25 mouse cellular contexts compared by ENCODE assay signal in genomic region chr7:79397446-79397963, GRCm38 (mm10). TPM values are rescaled to one million over a fixed set of nuclear protein-coding genes. Genes with fewer than 3 reads are reported as not detected.
DNase-seq lines count a peak whose midpoint lies in the region; ATAC-seq and TF ChIP-seq lines count a peak whose summit lies in the region.
"Had no signal": no experiment of that assay in that cellular context is flagged by ENCODE, and none has a peak within 500 bp of the region (broad histone marks: within the 10 kb centered on the region; RNA-seq: fewer than 3 reads in every experiment).

No protein-coding gene starts in this region.

- H3K9me3 ChIP-seq in intestine, embryonic 15.5 days = no peaks in the 10 kb centered on the region
- no peaks in the 10 kb centered on the region for H3K9me3 ChIP-seq in intestine, postnatal 0 days (ENCODE audit: control insufficient read depth)
- no peaks in the 10 kb centered on the region for H3K9me3 ChIP-seq in neural tube, embryonic 13.5 days
- no peaks in the 10 kb centered on the region for H3K9me3 ChIP-seq in neural tube, embryonic 15.5 days (replicated peaks)
- H3K9me3 ChIP-seq in intestine, embryonic 16.5 days (ENCODE audit: control insufficient read depth, low read length) = no peaks in the 10 kb centered on the region
- H3K9me3 ChIP-seq: embryonic facial prominence, embryonic 12.5 days; forebrain, embryonic 13.5 days; heart, embryonic 15.5 days; hindbrain, embryonic 15.5 days; midbrain, embryonic 12.5 days; stomach, embryonic 15.5 days had no signal

- H3K36me3 ChIP-seq in intestine, embryonic 15.5 days = no peaks in the 10 kb centered on the region
- H3K36me3 ChIP-seq in intestine, postnatal 0 days (ENCODE audit: control insufficient read depth, insufficient read depth) = no peaks in the 10 kb centered on the region
- no peaks in the 10 kb centered on the region for H3K36me3 ChIP-seq in neural tube, embryonic 13.5 days
- no peaks in the 10 kb centered on the region for H3K36me3 ChIP-seq in neural tube, embryonic 15.5 days
- no peaks in the 10 kb centered on the region for H3K36me3 ChIP-seq in intestine, embryonic 16.5 days (ENCODE audit: control insufficient read depth, insufficient read depth, low read length)
- H3K36me3 ChIP-seq: embryonic facial prominence, embryonic 12.5 days; heart, embryonic 15.5 days; hindbrain, embryonic 15.5 days; midbrain, embryonic 12.5 days; stomach, embryonic 15.5 days had no signal

- TF ChIP-seq CTCF in intestine, postnatal 0 days (IDR thresholded peaks at IDR 0.05; ENCODE audit: low read depth) = no peak

- H3K4me2 ChIP-seq in intestine, embryonic 15.5 days (replicated peaks) = no peak overlapping the region
- H3K4me2 ChIP-seq in intestine, postnatal 0 days (replicated peaks; ENCODE audit: low read depth) = no peak overlapping the region
- H3K4me2 ChIP-seq in neural tube, embryonic 13.5 days = no peak overlapping the region
- H3K4me2 ChIP-seq in neural tube, embryonic 15.5 days = no peak overlapping the region
- H3K4me2 ChIP-seq in intestine, embryonic 16.5 days (ENCODE audit: low read depth, low read length) = no peak overlapping the region
- H3K4me2 ChIP-seq: embryonic facial prominence, embryonic 12.5 days; forebrain, embryonic 13.5 days; heart, embryonic 15.5 days; hindbrain, embryonic 15.5 days; liver, embryonic 11.5 days; midbrain, embryonic 12.5 days; stomach, embryonic 15.5 days had no signal

- no peak overlapping the region for H3K4me3 ChIP-seq in intestine, embryonic 15.5 days (replicated peaks)
- no peak overlapping the region for H3K4me3 ChIP-seq in intestine, postnatal 0 days (ENCODE audit: low read depth, low read length)
- no peak overlapping the region for H3K4me3 ChIP-seq in neural tube, embryonic 13.5 days
- no peak overlapping the region for H3K4me3 ChIP-seq in neural tube, embryonic 15.5 days (replicated peaks)
- H3K4me3 ChIP-seq in intestine, embryonic 16.5 days (ENCODE audit: low read length) = no peak overlapping the region
- H3K4me3 ChIP-seq: embryonic facial prominence, embryonic 12.5 days; erythroblast, embryonic 14.5 days; forebrain, embryonic 13.5 days; gastrocnemius, adult 2 months; heart, embryonic 15.5 days; hindbrain, embryonic 15.5 days; left cerebral cortex, adult 2 months; midbrain, embryonic 12.5 days; stomach, embryonic 15.5 days had no signal

- 52% methylated on average over 10 of the region's 10 CpGs for WGBS in intestine, embryonic 15.5 days
- 55% methylated on average over 10 of the region's 10 CpGs for WGBS in intestine, postnatal 0 days
- 43% methylated on average over 10 of the region's 10 CpGs for WGBS in neural tube, embryonic 13.5 days
- WGBS in neural tube, embryonic 15.5 days = 40% methylated on average over 10 of the region's 10 CpGs
- 53% methylated on average over 10 of the region's 10 CpGs for WGBS in intestine, embryonic 16.5 days

- no peaks in the 10 kb centered on the region for H3K27me3 ChIP-seq in intestine, embryonic 15.5 days (replicated peaks)
- no peaks in the 10 kb centered on the region for H3K27me3 ChIP-seq in intestine, postnatal 0 days (replicated peaks; ENCODE audit: control insufficient read depth, insufficient read depth, low read length)
- no peaks in the 10 kb centered on the region for H3K27me3 ChIP-seq in neural tube, embryonic 13.5 days
- H3K27me3 ChIP-seq in neural tube, embryonic 15.5 days (replicated peaks) = no peaks in the 10 kb centered on the region
- no peaks in the 10 kb centered on the region for H3K27me3 ChIP-seq in intestine, embryonic 16.5 days (replicated peaks; ENCODE audit: control insufficient read depth, insufficient read depth, low read length)
- H3K27me3 ChIP-seq: embryonic facial prominence, embryonic 12.5 days; forebrain, embryonic 13.5 days; heart, embryonic 15.5 days; hindbrain, embryonic 15.5 days; midbrain, embryonic 12.5 days; stomach, embryonic 15.5 days had no signal

- H3K27ac ChIP-seq in intestine, embryonic 15.5 days = no peak overlapping the region
- no peak overlapping the region for H3K27ac ChIP-seq in intestine, postnatal 0 days (ENCODE audit: low read depth, low read length)
- H3K27ac ChIP-seq in neural tube, embryonic 13.5 days (replicated peaks) = peak overlapping the region; percentile 3; the same call in 1 of the 2 replicates
- no peak overlapping the region for H3K27ac ChIP-seq in neural tube, embryonic 15.5 days (replicated peaks)
- no peak overlapping the region for H3K27ac ChIP-seq in intestine, embryonic 16.5 days (ENCODE audit: low read length)
- H3K27ac ChIP-seq: embryonic facial prominence, embryonic 12.5 days; forebrain, embryonic 13.5 days; gastrocnemius, adult 2 months; heart, embryonic 15.5 days; hindbrain, embryonic 15.5 days; left cerebral cortex, adult 2 months; midbrain, embryonic 12.5 days; stomach, embryonic 15.5 days had no signal

- peaks cover 4% of the 10 kb centered on the region; the same call in 1 of the 2 replicates for H3K4me1 ChIP-seq in intestine, embryonic 15.5 days (replicated peaks)
- no peaks in the 10 kb centered on the region for H3K4me1 ChIP-seq in intestine, postnatal 0 days (replicated peaks; ENCODE audit: control insufficient read depth, insufficient read depth, low read length)
- H3K4me1 ChIP-seq in neural tube, embryonic 13.5 days (replicated peaks) = peaks cover 18% of the 10 kb centered on the region
- peaks cover 13% of the 10 kb centered on the region for H3K4me1 ChIP-seq in neural tube, embryonic 15.5 days
- peaks cover 12% of the 10 kb centered on the region for H3K4me1 ChIP-seq in intestine, embryonic 16.5 days (ENCODE audit: control insufficient read depth, insufficient read depth, low read length)
- H3K4me1 ChIP-seq: stomach, embryonic 15.5 days had no signal

- no peak overlapping the region for H3K9ac ChIP-seq in intestine, embryonic 15.5 days
- H3K9ac ChIP-seq in intestine, postnatal 0 days (ENCODE audit: low read depth, low read length) = no peak overlapping the region
- H3K9ac ChIP-seq in neural tube, embryonic 13.5 days = no peak overlapping the region
- no peak overlapping the region for H3K9ac ChIP-seq in neural tube, embryonic 15.5 days (replicated peaks)
- 0 out of 2 replicates have a peak overlapping the region, but pooled peaks have one; percentile 11 for H3K9ac ChIP-seq in intestine, embryonic 16.5 days (ENCODE audit: low read depth, low read length)
- H3K9ac ChIP-seq: embryonic facial prominence, embryonic 12.5 days; forebrain, embryonic 13.5 days; heart, embryonic 15.5 days; hindbrain, embryonic 15.5 days; liver, postnatal 0 days; midbrain, embryonic 12.5 days; stomach, embryonic 15.5 days had no signal

- peak; percentile 23; the same call in 1 of the 2 replicates for ATAC-seq in intestine, embryonic 15.5 days
- ATAC-seq in intestine, postnatal 0 days = no peak
- peak; percentile 32; the same call in 1 of the 2 replicates for ATAC-seq in neural tube, embryonic 13.5 days (ENCODE audit: low read depth)
- ATAC-seq in neural tube, embryonic 15.5 days (ENCODE audit: low FRiP score) = no peak; the same call in 1 of the 2 replicates
- peak; percentile 24; the same call in 1 of the 2 replicates for ATAC-seq in intestine, embryonic 16.5 days
- ATAC-seq: forebrain, embryonic 13.5 days; liver, postnatal 0 days; lung, postnatal 0 days had no signal

- no peak for DNase-seq in adrenal gland, postnatal 36 days
- no peak for DNase-seq in right cerebral cortex, postnatal 14 days
- DNase-seq: adrenal gland, postnatal 10 days; cerebellum, postnatal 14 days; gastrocnemius, adult 2 months; heart, postnatal 4 days; liver, postnatal 0 days; right cerebral cortex, postnatal 4 days; thymus, postnatal 4 days had no signal

RNA-seq across cellular contexts. Expression of gene Fanci, which starts 5.8 kb away (rescaled TPM):
- 7.9 and 8.6 TPM in 2 replicates for polyA plus RNA-seq in intestine, embryonic 15.5 days (2015; fragmentation: Nextera tagmentation; extraction: Ambion mirVana)
- polyA plus RNA-seq in intestine, postnatal 0 days (2015; fragmentation: Nextera tagmentation; extraction: Ambion mirVana) = 1.2 TPM in 2 replicates
- 2.7 and 3.5 TPM in 2 replicates for polyA plus RNA-seq in neural tube, embryonic 13.5 days (2015; fragmentation: Nextera tagmentation; extraction: Ambion mirVana)
- polyA plus RNA-seq in neural tube, embryonic 15.5 days (2015; fragmentation: Nextera tagmentation; extraction: Ambion mirVana) = 1.6 and 3.9 TPM in 2 replicates
- 6.4 and 7.1 TPM in 2 replicates for polyA plus RNA-seq in intestine, embryonic 16.5 days (2015; fragmentation: Nextera tagmentation; extraction: Ambion mirVana)
- under 1 TPM; 0.63 to 0.99 TPM for total RNA-seq in adrenal gland, postnatal 36 days (2021)

RNA-seq across cellular contexts. Expression of gene Rlbp1, which starts 10.7 kb away (rescaled TPM):
- polyA plus RNA-seq in intestine, embryonic 15.5 days (2015; fragmentation: Nextera tagmentation; extraction: Ambion mirVana) = 0.24 and 0.29 TPM in 2 replicates
- 0.20 and 0.37 TPM in 2 replicates for polyA plus RNA-seq in intestine, postnatal 0 days (2015; fragmentation: Nextera tagmentation; extraction: Ambion mirVana)
- 19.2 and 19.7 TPM in 2 replicates for polyA plus RNA-seq in neural tube, embryonic 13.5 days (2015; fragmentation: Nextera tagmentation; extraction: Ambion mirVana)
- 17.0 and 20.6 TPM in 2 replicates for polyA plus RNA-seq in neural tube, embryonic 15.5 days (2015; fragmentation: Nextera tagmentation; extraction: Ambion mirVana)
- polyA plus RNA-seq in intestine, embryonic 16.5 days (2015; fragmentation: Nextera tagmentation; extraction: Ambion mirVana) = 0.16 and 0.27 TPM in 2 replicates
- total RNA-seq in adrenal gland, postnatal 36 days (2021) = not detected
- total RNA-seq: adrenal gland, postnatal 10 days; gastrocnemius, adult 2 months; gastrocnemius, postnatal 4 days; heart, postnatal 4 days had no signal
- polyA plus RNA-seq: erythroblast, embryonic 14.5 days; heart, embryonic 15.5 days had no signal

Comparison
In these comparisons a context has a peak if more than half of its experiments do, and no peak if none do; other contexts are left out.
1. ATAC-seq: peak in intestine, embryonic 15.5 days (single experiment), neural tube, embryonic 13.5 days (single experiment) and intestine, embryonic 16.5 days (single experiment); none in intestine, postnatal 0 days (single experiment) and neural tube, embryonic 15.5 days (single experiment).
2. RNA of gene Rlbp1, which starts 10.7 kb away (polyA plus RNA-seq): 17.0 to 20.6 TPM in neural tube, embryonic 15.5 days and 19.2 to 19.7 TPM in neural tube, embryonic 13.5 days; 0.24 to 0.29 TPM in intestine, embryonic 15.5 days, 0.20 to 0.37 TPM in intestine, postnatal 0 days and 0.16 to 0.27 TPM in intestine, embryonic 16.5 days; every median in the first group is over 10 times any median in the second.